Mouse (Mus musculus) heart, postnatal 0 days (tissue): ENCODE measurements around the gene Rpsa. TPM values are rescaled to one million over a fixed set of nuclear protein-coding genes. Genes with fewer than 3 reads are reported as not detected.

Experiments used
- ATAC-seq: fragments of 200-750 bp; cut with Nextera tagmentation; 2 replicates; pipeline ENCODE4 v1.8.0; 2017; ENCODE audit warnings: low read depth, moderate number of reproducible peaks, moderate library complexity; ENCODE audit not compliant: insufficient read depth
- DNase-seq: peaks from one replicate; pipeline ENCODE4 v3.0.0-alpha.2; 2016; ENCODE audit warnings: low spot score
- H3K27ac ChIP-seq: fragments of 300-500 bp; sonication (generic); 2 replicates; pipeline ENCODE4 v1.5.1; 2014; ENCODE audit warnings: low read depth, mild to moderate bottlenecking
- H3K27me3 ChIP-seq: fragments of 300-500 bp; sonication (generic); 2 replicates; pipeline ENCODE4 v1.6.1; 2014; ENCODE audit warnings: low read length, mixed read lengths; ENCODE audit not compliant: control insufficient read depth, insufficient read depth
- H3K36me3 ChIP-seq: fragments of 300-500 bp; sonication (generic); replicated peaks from 2 replicates; pipeline ENCODE4 v1.6.1; 2014; ENCODE audit warnings: low read length, mixed read lengths; ENCODE audit not compliant: control insufficient read depth, insufficient read depth
- H3K4me1 ChIP-seq: fragments of 300-500 bp; sonication (generic); 2 replicates; pipeline ENCODE4 v1.6.1; 2014; ENCODE audit warnings: antibody characterized with exemption; ENCODE audit not compliant: control insufficient read depth, insufficient read depth
- H3K4me2 ChIP-seq: fragments of 300-500 bp; sonication (generic); 2 replicates; pipeline ENCODE4 v1.6.1; 2014; ENCODE audit warnings: low read depth, mild to moderate bottlenecking, low read length, moderate library complexity
- H3K4me3 ChIP-seq: fragments of 300-500 bp; sonication (generic); 2 replicates; pipeline ENCODE4 v1.5.1; 2014; ENCODE audit warnings: low read depth, low read length
- H3K9ac ChIP-seq: fragments of 300-500 bp; sonication (generic); replicated peaks from 2 replicates; pipeline ENCODE4 v1.6.1; 2014; ENCODE audit warnings: low read depth, low read length, mixed read lengths
- H3K9me3 ChIP-seq: fragments of 300-500 bp; sonication (generic); replicated peaks from 2 replicates; pipeline ENCODE4 v1.6.1; 2016; ENCODE audit warnings: low read length; ENCODE audit not compliant: control insufficient read depth
- CTCF ChIP-seq: IDR thresholded peaks from 2 replicates; pipeline ENCODE4 v1.5.1; 2016; ENCODE audit warnings: antibody characterized with exemption, control low read depth, low read depth
- EP300 ChIP-seq: IDR thresholded peaks from 2 replicates; pipeline ENCODE4 v1.6.1; 2016; ENCODE audit warnings: antibody characterized with exemption, low read depth
- WGBS: fragments of 180-500 bp; shearing (Covaris S2); extraction: QIAGEN DNeasy Blood & Tissue Kit; methylation state at CpG from one replicate; pipeline ENCODE4 v1.1.7; 2014; 5-methylcytosine and 5-hydroxymethylcytosine counted together
- polyA plus RNA-seq: library from polyadenylated mRNA; unstranded; fragments of >200 nt; fragmentation: Nextera tagmentation; extraction: Ambion mirVana; gene quantifications from 2 replicates; pipeline ENCODE4 v1.2.1, GENCODE M21; 2015
- total RNA-seq: library from RNA; depleted of rRNA; stranded (reverse); fragments of >200 nt; gene quantifications from 2 replicates; pipeline ENCODE4 v1.2.3, GENCODE M21; 2014; ENCODE audit warnings: low replicate concordance

The Rpsa gene
- total and polyA plus RNA-seq, 2 experiments from 2014 or later: 572 to 1,728 TPM

GRCm38 (mm10) chr9:120081967-120082366, 45.5 kb upstream of the Rpsa start:
- no peak overlapping the region for H3K4me2 ChIP-seq
- no peak overlapping the region for H3K9ac ChIP-seq
- no peaks in the 10 kb centered on the region for H3K36me3 ChIP-seq
- no peaks in the 10 kb centered on the region for H3K9me3 ChIP-seq
- DNase-seq (no peak), ATAC-seq (no peak)
- no peak overlapping the region for H3K27ac ChIP-seq
- 65% methylated on average over 5 of the region's 5 CpGs for WGBS
- H3K27me3 ChIP-seq: no peaks in the 10 kb centered on the region
- no peak for TF ChIP-seq EP300
- TF ChIP-seq CTCF: no peak
- no peak overlapping the region for H3K4me3 ChIP-seq
- no peaks in the 10 kb centered on the region for H3K4me1 ChIP-seq

- H3K27me3 ChIP-seq: no peaks in the 10 kb centered on the region
- H3K9ac ChIP-seq: no peak overlapping the region
- H3K9me3 ChIP-seq: no peaks in the 10 kb centered on the region
- H3K27ac ChIP-seq: no peak overlapping the region
- DNase-seq: no peak
- no peak for ATAC-seq
- no peak overlapping the region for H3K4me2 ChIP-seq
- WGBS: 70% methylated on average over 4 of the region's 4 CpGs
- no peaks in the 10 kb centered on the region for H3K36me3 ChIP-seq
- no peaks in the 10 kb centered on the region for H3K4me1 ChIP-seq
- TF ChIP-seq EP300 (no peak), CTCF (no peak)
- H3K4me3 ChIP-seq: no peak overlapping the region
Measured at GRCm38 (mm10) chr9:120082691-120083090, 44.8 kb upstream of the Rpsa start.

- DNase-seq (no peak), ATAC-seq (no peak)
- no peak overlapping the region for H3K27ac ChIP-seq
- no peaks in the 10 kb centered on the region for H3K27me3 ChIP-seq
- no peak overlapping the region for H3K9ac ChIP-seq
- WGBS: 75% methylated on average over 18 of the region's 18 CpGs
- no peak overlapping the region for H3K4me2 ChIP-seq
- H3K9me3 ChIP-seq: no peaks in the 10 kb centered on the region
- H3K4me3 ChIP-seq: no peak overlapping the region
- no peaks in the 10 kb centered on the region for H3K36me3 ChIP-seq
- H3K4me1 ChIP-seq: no peaks in the 10 kb centered on the region
- TF ChIP-seq EP300: no peak
- no peak for TF ChIP-seq CTCF
Measured at GRCm38 (mm10) chr9:120083158-120083894, 44.2 kb upstream of the Rpsa start.

GRCm38 (mm10) chr9:120084406-120084805, 43.1 kb upstream of the Rpsa start:
- DNase-seq: no peak
- no peak overlapping the region for H3K27ac ChIP-seq
- H3K9ac ChIP-seq: no peak overlapping the region
- TF ChIP-seq EP300: no peak
- TF ChIP-seq CTCF: no peak
- no peak overlapping the region for H3K4me2 ChIP-seq
- no peak for ATAC-seq
- H3K36me3 ChIP-seq: no peaks in the 10 kb centered on the region
- no peak overlapping the region for H3K4me3 ChIP-seq
- 70% methylated on average over 9 of the region's 9 CpGs for WGBS
- no peaks in the 10 kb centered on the region for H3K27me3 ChIP-seq
- H3K9me3 ChIP-seq: no peaks in the 10 kb centered on the region
- no peaks in the 10 kb centered on the region for H3K4me1 ChIP-seq

GRCm38 (mm10) chr9:120089125-120089524, 38.4 kb upstream of the Rpsa start:
- Histone ChIP-seq H3K4me1 (no peaks in the 10 kb centered on the region), H3K4me2 (no peak overlapping the region), H3K27ac (no peak overlapping the region), H3K4me3 (no peak overlapping the region), H3K9me3 (no peaks in the 10 kb centered on the region), H3K27me3 (no peaks in the 10 kb centered on the region), H3K9ac (no peak overlapping the region), H3K36me3 (no peaks in the 10 kb centered on the region)
- TF ChIP-seq CTCF (no peak), EP300 (no peak)
- ATAC-seq (no peak), DNase-seq (no peak)
- WGBS: 76% methylated on average over 7 of the region's 7 CpGs

GRCm38 (mm10) chr9:120091086-120091485, 36.4 kb upstream of the Rpsa start:
- H3K9ac ChIP-seq: no peak overlapping the region
- H3K4me3 ChIP-seq: no peak overlapping the region
- no peak overlapping the region for H3K27ac ChIP-seq
- TF ChIP-seq EP300 (no peak), CTCF (no peak)
- DNase-seq (no peak), ATAC-seq (no peak)
- H3K9me3 ChIP-seq: no peaks in the 10 kb centered on the region
- H3K27me3 ChIP-seq: no peaks in the 10 kb centered on the region
- H3K4me2 ChIP-seq: no peak overlapping the region
- H3K36me3 ChIP-seq: no peaks in the 10 kb centered on the region
- WGBS: 59% methylated on average over 10 of the region's 10 CpGs
- no peaks in the 10 kb centered on the region for H3K4me1 ChIP-seq
